Mouse (Mus musculus) bone marrow, adult 2 months (tissue): Measurements from ENCODE around the gene Iqcf5.

Source experiments
- CTCF ChIP-seq: fragments of 200-500 bp; IDR thresholded peaks from 2 replicates; pipeline ENCODE4 v1.5.1; 2011; ENCODE audit warnings: low read length, control low read depth; ENCODE audit not compliant: control insufficient read depth, insufficient read depth
- POLR2A ChIP-seq: fragments of 200-500 bp; IDR thresholded peaks from 2 replicates; pipeline ENCODE4 v1.6.1; 2011; ENCODE audit warnings: low read depth, mild to moderate bottlenecking, control low read depth, low read length, borderline replicate concordance; ENCODE audit not compliant: control insufficient read depth

GRCm38 (mm10) chr9:106476002-106476923, 38.1 kb upstream of the Iqcf5 start:
- TF ChIP-seq POLR2A = no peak
- no peak for TF ChIP-seq CTCF
